ENCODE assay signal across 34 mouse cellular contexts in genomic region chr12:109891206-109891605, GRCm38 (mm10).
"Had no signal": no experiment of that assay in that cellular context is flagged by ENCODE, and none has a peak within 500 bp of the region (broad histone marks: within the 10 kb centered on the region; RNA-seq: fewer than 3 reads in every experiment).

No protein-coding gene starts in this region.

- H3K27me3 ChIP-seq: heart, embryonic 12.5 days; heart, embryonic 13.5 days; heart, embryonic 15.5 days; hindbrain, embryonic 12.5 days; hindbrain, embryonic 13.5 days; hindbrain, embryonic 15.5 days; intestine, embryonic 15.5 days had no signal

- H3K4me2 ChIP-seq: heart, embryonic 11.5 days; heart, embryonic 12.5 days; heart, embryonic 13.5 days; heart, embryonic 15.5 days; hindbrain, embryonic 12.5 days; hindbrain, embryonic 13.5 days; hindbrain, embryonic 14.5 days; hindbrain, embryonic 15.5 days; intestine, embryonic 15.5 days; kidney, embryonic 15.5 days had no signal

- ATAC-seq: hindbrain, embryonic 16.5 days; hindbrain, postnatal 0 days; inflammation-experienced regulatory T-cells, adult 6 months; intestine, embryonic 15.5 days; intestine, embryonic 16.5 days; intestine, postnatal 0 days had no signal

- H3K9ac ChIP-seq: heart, embryonic 12.5 days; heart, embryonic 13.5 days; heart, embryonic 15.5 days; hindbrain, embryonic 12.5 days; hindbrain, embryonic 13.5 days; hindbrain, embryonic 14.5 days; hindbrain, embryonic 15.5 days; intestine, embryonic 15.5 days; kidney, embryonic 15.5 days had no signal

- H3K4me3 ChIP-seq: heart, embryonic 10.5 days; heart, embryonic 12.5 days; heart, embryonic 13.5 days; heart, embryonic 15.5 days; hindbrain, embryonic 10.5 days; hindbrain, embryonic 12.5 days; hindbrain, embryonic 13.5 days; hindbrain, embryonic 15.5 days; intestine, embryonic 15.5 days; kidney, embryonic 15.5 days; layer of hippocampus, adult 2 months had no signal

- DNase-seq: heart, postnatal 10 days; heart, postnatal 14 days; heart, postnatal 36 days; heart, postnatal 4 days; kidney, adult 11 months; kidney, adult 18-20 months; kidney, adult 2 months; kidney, adult 8-10 months; kidney, adult 9 months; kidney, postnatal 10 days; kidney, postnatal 14 days; kidney, postnatal 36 days; kidney, postnatal 4 days; layer of hippocampus, adult 9-11 months; layer of hippocampus, postnatal 36 days had no signal

- H3K27ac ChIP-seq: heart, embryonic 10.5 days; heart, embryonic 13.5 days; heart, embryonic 15.5 days; hindbrain, embryonic 10.5 days; hindbrain, embryonic 12.5 days; hindbrain, embryonic 13.5 days; hindbrain, embryonic 14.5 days; hindbrain, embryonic 15.5 days; hindbrain, postnatal 0 days; intestine, embryonic 15.5 days; kidney, embryonic 15.5 days; kidney, postnatal 0 days; layer of hippocampus, adult 2 months had no signal

- H3K9me3 ChIP-seq: heart, embryonic 10.5 days; heart, embryonic 12.5 days; heart, embryonic 13.5 days; heart, embryonic 15.5 days; hindbrain, embryonic 10.5 days; hindbrain, embryonic 12.5 days; hindbrain, embryonic 13.5 days; hindbrain, embryonic 15.5 days; intestine, embryonic 15.5 days; kidney, embryonic 15.5 days had no signal

- H3K36me3 ChIP-seq: heart, embryonic 10.5 days; heart, embryonic 12.5 days; heart, embryonic 13.5 days; heart, embryonic 15.5 days; hindbrain, embryonic 10.5 days; hindbrain, embryonic 12.5 days; hindbrain, embryonic 13.5 days; hindbrain, embryonic 15.5 days; intestine, embryonic 15.5 days; kidney, embryonic 15.5 days had no signal

- H3K4me1 ChIP-seq: heart, embryonic 10.5 days; heart, embryonic 12.5 days; heart, embryonic 13.5 days; heart, embryonic 15.5 days; hindbrain, embryonic 10.5 days; hindbrain, embryonic 12.5 days; hindbrain, embryonic 13.5 days; hindbrain, embryonic 15.5 days had no signal
